Mouse (Mus musculus) ES-E14 (cell line): ENCODE results near the gene Gm11627. TPM values are rescaled to one million over a fixed set of nuclear protein-coding genes. Genes with fewer than 3 reads are reported as not detected.
A peak's percentile ranks its signal among the peaks of the same experiment; 100 is the strongest.
"Not testable (repeated sequence)": the region's sequence is repeated elsewhere in the genome, so short reads cannot be mapped to it uniquely, and the experiment has no call there.

Experiments
- DNase-seq: peaks from one replicate; pipeline ENCODE4 v3.0.0-alpha.2; 2013; ENCODE audit warnings: low read depth, low spot score
- H3K27ac ChIP-seq: 2 replicates; pipeline ENCODE4 v1.5.1; 2012; ENCODE audit warnings: low read depth, mild to moderate bottlenecking, low read length, moderate library complexity, mixed read lengths; ENCODE audit not compliant: poor library complexity, insufficient read depth, severe bottlenecking
- H3K36me3 ChIP-seq: 2 replicates; pipeline ENCODE4 v1.6.1; 2012; ENCODE audit warnings: mild to moderate bottlenecking, low read length, moderate library complexity, mixed read lengths; ENCODE audit not compliant: control insufficient read depth, poor library complexity, insufficient read depth, severe bottlenecking
- H3K4me1 ChIP-seq, 2 experiments: fragments of 150-350 bp in 1 of 2; sonication (generic) in 1 of 2; 2 replicates each; pipeline ENCODE4 v1.6.1; 2012; ENCODE audit warnings: low read length in 2 of 2, mild to moderate bottlenecking in 1 of 2, mixed read lengths in 1 of 2; ENCODE audit not compliant: control insufficient read depth in 2 of 2, insufficient read depth in 2 of 2, poor library complexity in 1 of 2
- H3K4me3 ChIP-seq, 2 experiments: fragments of 150-350 bp in 1 of 2; sonication (generic) in 1 of 2; 2 replicates each; pipeline ENCODE4 v1.5.1; 2012; ENCODE audit warnings: low read length in 2 of 2, low read depth in 1 of 2, mild to moderate bottlenecking in 1 of 2, mixed read lengths in 1 of 2; ENCODE audit not compliant: insufficient read depth in 1 of 2, poor library complexity in 1 of 2, severe bottlenecking in 1 of 2
- H3K9ac ChIP-seq: 2 replicates; pipeline ENCODE4 v1.6.1; 2012; ENCODE audit warnings: low read depth, mild to moderate bottlenecking, low read length, mixed read lengths; ENCODE audit not compliant: poor library complexity, insufficient read depth, severe bottlenecking
- H3K9me3 ChIP-seq: fragments of 150-350 bp; sonication (generic); 2 replicates; pipeline ENCODE4 v1.6.1; 2012; ENCODE audit warnings: low read depth, mild to moderate bottlenecking, low read length; ENCODE audit not compliant: control insufficient read depth, insufficient read depth
- CHD2 ChIP-seq: IDR thresholded peaks from 2 replicates; pipeline ENCODE4 v1.6.1; 2014; ENCODE audit warnings: mild to moderate bottlenecking, low read depth, low read length, inconsistent platforms
- HCFC1 ChIP-seq: IDR thresholded peaks from 2 replicates; pipeline ENCODE4 v1.6.1; 2012; ENCODE audit warnings: low read length, inconsistent platforms, borderline replicate concordance; ENCODE audit not compliant: insufficient read depth
- MAFK ChIP-seq: IDR thresholded peaks from 2 replicates; pipeline ENCODE4 v1.6.1; 2014; ENCODE audit warnings: mild to moderate bottlenecking, low read depth, low read length, inconsistent platforms; ENCODE audit not compliant: insufficient read depth
- ZC3H11A ChIP-seq: IDR thresholded peaks from 2 replicates; pipeline ENCODE4 v1.6.1; 2012; ENCODE audit warnings: low read depth, mild to moderate bottlenecking, inconsistent platforms, low read length, borderline replicate concordance
- ZNF384 ChIP-seq: IDR thresholded peaks from 2 replicates; pipeline ENCODE4 v1.6.1; 2012; ENCODE audit warnings: low read depth, low read length, inconsistent platforms
- in situ Hi-C, 2 experiments: fragments of 600-800 bp; cut with MboI; formaldehyde crosslinking; loops; one replicate each; pipeline ENCODE4 v1.15.1; 2025; ENCODE audit warnings: low sequenced_read_pairs in 2 of 2, inconsistent platforms in 1 of 2; ENCODE audit not compliant: unreplicated experiment in 2 of 2
- total RNA-seq: library from RNA; depleted of rRNA; stranded (reverse); fragments of 300-350 nt; gene quantifications from 2 replicates; pipeline ENCODE4 v1.2.3, GENCODE M21; 2012

Gm11627 gene
- total RNA-seq, 1 experiment, result 7.5 TPM

GRCm38 (mm10) chr11:102567157-102567556, 12.1 kb downstream of the Gm11627 start:
- Histone ChIP-seq H3K4me1 (peaks cover 0 to 5% of the 10 kb centered on the region in 2 experiments; a peak in 2 of 4 replicates), H3K36me3 (no peaks in the 10 kb centered on the region), H3K4me3 (no peak overlapping the region), H3K9me3 (no peaks in the 10 kb centered on the region), H3K27ac (no peak overlapping the region), H3K9ac (no peak overlapping the region)
- DNase-seq, result no peak
- in situ Hi-C loops, result loop anchor here in 1 of 2 experiments (5.0 kb wide), 1 partner anchor 85 kb away; no protein-coding TSS in a partner anchor
- TF ChIP-seq CHD2, result no peak
- 0 out of 2 replicates have a peak, but pooled peaks have one; percentile 27 for TF ChIP-seq ZNF384

GRCm38 (mm10) chr11:102566290-102566689, 13.0 kb downstream of the Gm11627 start:
- H3K9me3 ChIP-seq, result no peaks in the 10 kb centered on the region
- H3K4me1 ChIP-seq, result peaks cover 0 to 5% of the 10 kb centered on the region in 2 experiments; a peak in 3 of 4 replicates
- H3K4me3 ChIP-seq, result no peak overlapping the region
- H3K27ac ChIP-seq, result no peak overlapping the region
- in situ Hi-C loops, result loop anchor here in 1 of 2 experiments (5.0 kb wide), 1 partner anchor 86 kb away; no protein-coding TSS in a partner anchor
- no peak overlapping the region for H3K9ac ChIP-seq
- no peak for TF ChIP-seq CHD2
- DNase-seq, result no peak
- no peaks in the 10 kb centered on the region for H3K36me3 ChIP-seq

- peaks cover 0 to 5% of the 10 kb centered on the region in 2 experiments; a peak in 3 of 4 replicates for H3K4me1 ChIP-seq
- no peak for DNase-seq
- H3K9ac ChIP-seq, result no peak overlapping the region
- in situ Hi-C loops, result loop anchor here in 1 of 2 experiments (5.0 kb wide), 1 partner anchor 87 kb away; no protein-coding TSS in a partner anchor
- no peaks in the 10 kb centered on the region for H3K9me3 ChIP-seq
- H3K4me3 ChIP-seq, result no peak overlapping the region
- no peaks in the 10 kb centered on the region for H3K36me3 ChIP-seq
- no peak overlapping the region for H3K27ac ChIP-seq
- no peak for TF ChIP-seq ZNF384
- TF ChIP-seq ZC3H11A, result no peak
- TF ChIP-seq CHD2, result no peak
- no peak for TF ChIP-seq HCFC1
- no peak for TF ChIP-seq MAFK
These were observed 13.5 kb downstream of the Gm11627 start for GRCm38 (mm10) chr11:102565741-102566140.

DNA sequence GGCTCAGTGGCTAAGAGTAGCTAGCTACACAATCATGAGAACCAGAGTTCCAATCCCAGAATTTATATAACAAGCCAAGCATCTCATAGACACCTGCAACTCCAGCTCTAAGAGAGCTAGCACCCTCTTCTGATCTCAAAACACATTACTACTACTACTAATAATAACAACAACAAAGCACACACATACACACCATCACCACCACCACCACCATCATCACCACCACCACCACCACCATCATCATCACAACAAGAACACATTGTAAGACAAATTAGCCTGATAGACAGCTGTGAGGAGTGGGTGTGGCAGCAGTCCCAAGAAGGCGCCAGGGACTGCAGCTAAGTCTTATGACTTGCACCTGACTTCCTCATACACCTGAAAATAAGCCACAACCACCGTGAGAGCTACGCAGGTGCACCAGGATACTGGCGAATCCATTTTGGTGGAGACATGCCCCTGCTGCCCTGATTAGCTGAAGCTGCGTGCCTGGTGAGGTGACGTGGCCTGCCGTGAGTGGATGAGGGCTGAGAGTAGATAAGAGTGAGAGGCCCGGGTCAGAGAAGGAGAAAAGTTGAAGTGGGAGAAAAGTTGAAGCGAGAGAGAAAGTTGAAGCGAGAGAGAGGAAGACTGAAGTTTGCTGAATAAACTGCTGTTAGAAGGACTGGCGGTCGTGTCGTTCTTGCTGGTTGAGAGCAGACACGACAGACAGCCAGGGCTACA, 14.1 kb downstream of the Gm11627 start:
- not testable (repeated sequence) for DNase-seq, H3K36me3 ChIP-seq, H3K9ac ChIP-seq, H3K4me1 ChIP-seq, H3K9me3 ChIP-seq, H3K4me3 ChIP-seq, H3K27ac ChIP-seq
- in situ Hi-C loops, result loop anchor here in 1 of 2 experiments (5.0 kb wide), 1 partner anchor 87 kb away; no protein-coding TSS in a partner anchor

DNA sequence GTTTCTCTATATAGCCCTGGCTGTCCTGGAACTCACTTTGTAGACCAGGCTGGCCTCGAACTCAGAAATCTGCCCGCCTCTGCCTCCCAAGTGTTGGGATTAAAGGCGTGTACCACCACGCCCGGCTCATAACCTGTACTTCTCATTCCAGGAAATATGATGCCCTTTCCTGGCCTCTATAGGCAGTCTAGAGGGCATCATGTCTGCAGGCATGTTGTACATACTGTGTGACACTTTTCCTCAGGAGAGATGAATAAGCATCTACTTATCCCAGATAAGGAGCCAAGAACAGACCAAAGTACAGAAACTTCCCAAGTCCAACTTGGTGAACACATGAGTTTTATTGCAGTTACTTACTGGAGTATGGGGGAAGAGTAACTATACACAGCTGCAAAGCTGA, 20.6 kb downstream of the Gm11627 start:
- TF ChIP-seq ZNF384 (no peak), ZC3H11A (no peak), CHD2 (no peak), HCFC1 (no peak), MAFK (no peak)
- in situ Hi-C loops, result no loop called here
- H3K9me3 ChIP-seq, result no peaks in the 10 kb centered on the region
- no peak overlapping the region for H3K27ac ChIP-seq
- no peak overlapping the region for H3K4me3 ChIP-seq
- no peaks in the 10 kb centered on the region for H3K36me3 ChIP-seq
- H3K9ac ChIP-seq, result no peak overlapping the region
- no peak for DNase-seq
- peaks cover 0 to 9% of the 10 kb centered on the region in 2 experiments; a peak in 3 of 4 replicates for H3K4me1 ChIP-seq
